Mouse (Mus musculus) MEL (cell line): ENCODE data around the gene Card11. TPM values are rescaled to one million over a fixed set of nuclear protein-coding genes. Genes with fewer than 3 reads are reported as not detected.

ENCODE experiments used
- DNase-seq: peaks from one replicate; pipeline ENCODE4 v3.0.0; 2011; ENCODE audit warnings: low read depth, low spot score
- H3K27ac ChIP-seq: 2 replicates; pipeline ENCODE4 v1.5.1; 2012; ENCODE audit warnings: low read depth, mild to moderate bottlenecking, control low read depth, low read length, moderate library complexity; ENCODE audit not compliant: control insufficient read depth
- H3K27me3 ChIP-seq, 2 experiments: fragments of 150-350 bp in 1 of 2; sonication (generic) in 1 of 2; 2 replicates each; pipeline ENCODE4 v1.6.1; 2012; ENCODE audit warnings: low read length in 2 of 2, mild to moderate bottlenecking in 2 of 2, improper control_type of control experiment in 1 of 2, moderate library complexity in 1 of 2; ENCODE audit not compliant: insufficient read depth in 2 of 2, control insufficient read depth in 1 of 2
- H3K36me3 ChIP-seq, 2 experiments: 2 replicates each; pipeline ENCODE4 v1.6.1; 2012 to 2014; ENCODE audit warnings: low read length in 2 of 2, improper control_type of control experiment in 1 of 2, inconsistent platforms in 1 of 2, mild to moderate bottlenecking in 1 of 2; ENCODE audit not compliant: insufficient read depth in 2 of 2, control insufficient read depth in 1 of 2
- H3K4me1 ChIP-seq, 2 experiments: fragments of 150-350 bp in 1 of 2; sonication (generic) in 1 of 2; 2 replicates each; pipeline ENCODE4 v1.6.1; 2012; ENCODE audit warnings: low read length in 2 of 2, improper control_type of control experiment in 1 of 2, mild to moderate bottlenecking in 1 of 2; ENCODE audit not compliant: insufficient read depth in 2 of 2, control insufficient read depth in 1 of 2
- H3K4me3 ChIP-seq, 2 experiments: fragments of 150-350 bp in 1 of 2; sonication (generic) in 1 of 2; 2 replicates each; pipeline ENCODE4 v1.5.1; 2012; ENCODE audit warnings: low read depth in 2 of 2, low read length in 2 of 2, mild to moderate bottlenecking in 2 of 2, moderate library complexity in 2 of 2, control low read depth in 1 of 2, improper control_type of control experiment in 1 of 2; ENCODE audit not compliant: control insufficient read depth in 1 of 2, insufficient read depth in 1 of 2
- H3K79me2 ChIP-seq: 2 replicates; pipeline ENCODE4 v1.6.1; 2012; ENCODE audit warnings: mild to moderate bottlenecking, low read length, moderate library complexity; ENCODE audit not compliant: control insufficient read depth, poor library complexity, insufficient read depth
- H3K9ac ChIP-seq: 2 replicates; pipeline ENCODE4 v1.6.1; 2012; ENCODE audit warnings: low read depth, mild to moderate bottlenecking, control low read depth, low read length, moderate library complexity; ENCODE audit not compliant: control insufficient read depth, poor library complexity, severe bottlenecking
- H3K9me3 ChIP-seq: fragments of 150-350 bp; sonication (generic); replicated peaks from 2 replicates; pipeline ENCODE4 v1.6.1; 2012; ENCODE audit warnings: mild to moderate bottlenecking, low read length, improper control_type of control experiment, moderate library complexity; ENCODE audit not compliant: insufficient read depth
- ETS1 ChIP-seq: IDR thresholded peaks from 2 replicates; pipeline ENCODE4 v1.6.1; 2012; ENCODE audit warnings: low read depth, mild to moderate bottlenecking, inconsistent platforms, low read length, improper control_type of control experiment, moderate library complexity
- MAZ ChIP-seq: IDR thresholded peaks from 2 replicates; pipeline ENCODE4 v1.6.1; 2012; ENCODE audit warnings: low read depth, mild to moderate bottlenecking, inconsistent platforms, low read length, improper control_type of control experiment
- MYC ChIP-seq: IDR thresholded peaks from 2 replicates; pipeline ENCODE4 v1.6.1; 2011; ENCODE audit warnings: low read depth, mild to moderate bottlenecking, low read length, improper control_type of control experiment, moderate library complexity
- POLR2A ChIP-seq, 2 experiments: IDR thresholded peaks; 2 replicates each; pipeline ENCODE4 v1.6.1; 2011 to 2012; ENCODE audit warnings: low read length in 2 of 2, mild to moderate bottlenecking in 2 of 2, control low read depth in 1 of 2, improper control_type of control experiment in 1 of 2, low read depth in 1 of 2, moderate library complexity in 1 of 2; ENCODE audit not compliant: control insufficient read depth in 1 of 2, insufficient read depth in 1 of 2, poor library complexity in 1 of 2
- TCF12 ChIP-seq: IDR thresholded peaks from 2 replicates; pipeline ENCODE4 v1.6.1; 2014; ENCODE audit warnings: low read depth, mild to moderate bottlenecking, inconsistent platforms, low read length, improper control_type of control experiment, moderate library complexity
- ZC3H11A ChIP-seq: IDR thresholded peaks from 2 replicates; pipeline ENCODE4 v1.6.1; 2012; ENCODE audit warnings: low read depth, mild to moderate bottlenecking, inconsistent platforms, low read length, improper control_type of control experiment
- ZMIZ1 ChIP-seq: IDR thresholded peaks from 2 replicates; pipeline ENCODE4 v1.6.1; 2012; ENCODE audit warnings: low read depth, mild to moderate bottlenecking, inconsistent platforms, low read length, improper control_type of control experiment, moderate library complexity
- polyA plus RNA-seq, 2 experiments: library from polyadenylated mRNA; stranded (reverse) in 1 of 2; unstranded in 1 of 2; fragments of >175 nt in 1 of 2; fragments of >200 nt in 1 of 2; gene quantifications; 2 replicates each; pipeline versions ENCODE4 v1.2.1 to v1.2.4; 2012; ENCODE audit warnings: low replicate concordance in 2 of 2, low read depth in 1 of 2; ENCODE audit not compliant: insufficient read length in 2 of 2, insufficient read depth in 1 of 2, missing spikeins in 1 of 2
- total RNA-seq: library from RNA; depleted of rRNA; stranded (reverse); fragments of 300-350 nt; gene quantifications from 2 replicates; pipeline ENCODE4 v1.2.3, GENCODE M21; 2012; rRNA removed

Card11 gene
- total and polyA plus RNA-seq, 3 experiments, result not detected

DNA sequence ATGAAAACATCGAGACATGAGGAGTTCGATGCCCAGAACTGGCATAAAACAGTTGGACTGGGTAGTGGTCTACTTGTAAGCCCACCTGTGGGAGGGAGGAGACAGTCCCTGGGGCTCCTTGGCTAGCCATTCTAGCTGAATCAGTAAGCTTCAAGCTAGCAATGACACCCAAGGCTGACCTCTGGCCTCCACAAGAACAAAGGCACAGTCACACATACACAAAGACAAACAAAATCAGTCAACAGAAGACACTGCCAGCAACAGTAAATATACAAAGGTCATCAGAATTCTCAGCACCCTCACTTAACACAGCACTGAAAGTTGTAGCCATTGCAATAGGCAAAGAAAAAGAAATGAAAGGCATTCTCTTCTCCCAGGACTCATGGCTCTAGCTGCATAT is 177.0 kb downstream of the Card11 start:
- Histone ChIP-seq H3K27me3 (no peaks in the 10 kb centered on the region), H3K9me3 (no peaks in the 10 kb centered on the region), H3K27ac (no peak overlapping the region), H3K4me1 (peaks cover 13 to 21% of the 10 kb centered on the region in 2 experiments), H3K36me3 (peaks cover 0 to 18% of the 10 kb centered on the region in 2 experiments; a peak in 2 of 4 replicates), H3K79me2 (peaks cover 19% of the 10 kb centered on the region), H3K4me3 (no peak overlapping the region), H3K9ac (no peak overlapping the region)
- no peak for DNase-seq
- TF ChIP-seq ZMIZ1 (no peak), ZC3H11A (no peak), POLR2A (IDR thresholded peaks at IDR 0.05; ENCODE audit: control insufficient read depth in 1 of 2, insufficient read depth in 1 of 2, low read depth in 1 of 2, low read length in 2 of 2, poor library complexity in 1 of 2) (no peak), ETS1 (no peak), MAZ (no peak), TCF12 (no peak), MYC (no peak)
- TF ChIP-seq, all 39 proteins: peak for 0

Other genes starting within 250 kb of the Card11 start
- gene Gna12, start 170.2 kb downstream of the Card11 start, total RNA-seq, result 36.7 and 46.0 TPM in 2 replicates
- gene Gna12, start 170.2 kb downstream of the Card11 start, polyA plus RNA-seq, result 10 to 100 TPM in 1 of 2 experiments, not detected in 1; 55.2 TPM
- not detected in 2 replicates for gene Sdk1, start 240.9 kb upstream of the Card11 start, total RNA-seq
- not detected for gene Sdk1, start 240.9 kb upstream of the Card11 start, polyA plus RNA-seq